Mouse (Mus musculus) midbrain, embryonic 11.5 days (tissue): ENCODE results near the gene Eef1akmt3. TPM values are rescaled to one million over a fixed set of nuclear protein-coding genes. Genes with fewer than 3 reads are reported as not detected.

ENCODE experiments used
- ATAC-seq: fragments of 200-750 bp; cut with Nextera tagmentation; 2 replicates; pipeline ENCODE4 v1.8.0; 2017; ENCODE audit warnings: moderate TSS enrichment, moderate library complexity; ENCODE audit not compliant: low FRiP score
- DNase-seq: peaks from one replicate; pipeline ENCODE4 v3.0.0; 2015; ENCODE audit warnings: low spot score; ENCODE audit errors: missing footprints
- H3K27ac ChIP-seq: fragments of 300-500 bp; sonication (generic); 2 replicates; pipeline ENCODE4 v1.5.1; 2014; ENCODE audit warnings: low read depth, low read length
- H3K27me3 ChIP-seq: fragments of 300-500 bp; sonication (generic); 2 replicates; pipeline ENCODE4 v1.6.1; 2014; ENCODE audit warnings: mild to moderate bottlenecking, low read length, moderate library complexity, mixed read lengths; ENCODE audit not compliant: control insufficient read depth, insufficient read depth
- H3K36me3 ChIP-seq: fragments of 300-500 bp; sonication (generic); 2 replicates; pipeline ENCODE4 v1.6.1; 2014; ENCODE audit warnings: mild to moderate bottlenecking, low read length, moderate library complexity, mixed read lengths; ENCODE audit not compliant: control insufficient read depth, insufficient read depth
- H3K4me1 ChIP-seq: fragments of 300-500 bp; sonication (generic); 2 replicates; pipeline ENCODE4 v1.6.1; 2014; ENCODE audit warnings: low read length; ENCODE audit not compliant: control insufficient read depth, insufficient read depth
- H3K4me2 ChIP-seq: fragments of 300-500 bp; sonication (generic); 2 replicates; pipeline ENCODE4 v1.6.1; 2014; ENCODE audit warnings: mild to moderate bottlenecking, moderate library complexity
- H3K4me3 ChIP-seq: fragments of 300-500 bp; sonication (generic); 2 replicates; pipeline ENCODE4 v1.5.1; 2014; ENCODE audit warnings: low read depth, low read length
- H3K9ac ChIP-seq: fragments of 300-500 bp; sonication (generic); 2 replicates; pipeline ENCODE4 v1.6.1; 2014; ENCODE audit warnings: low read length
- H3K9me3 ChIP-seq: fragments of 300-500 bp; sonication (generic); 2 replicates; pipeline ENCODE4 v1.6.1; 2016; ENCODE audit warnings: low read length; ENCODE audit not compliant: control insufficient read depth
- WGBS: fragments of 180-500 bp; shearing (Covaris S2); extraction: QIAGEN DNeasy Blood & Tissue Kit; methylation state at CpG from one replicate; pipeline ENCODE4 v1.1.7; 2014; 5-methylcytosine and 5-hydroxymethylcytosine counted together
- microRNA counts: library from miRNA; unstranded; fragments of <30 nt; microRNA quantifications from one replicate; lab custom pipeline; 2015
- microRNA-seq: library from miRNA; unstranded; fragments of <30 nt; microRNA quantifications from one replicate; pipeline ENCODE4, GENCODE M21; 2017
- polyA plus RNA-seq: library from polyadenylated mRNA; unstranded; fragments of >200 nt; fragmentation: Nextera tagmentation; extraction: Ambion mirVana; gene quantifications from 2 replicates; pipeline ENCODE4 v1.2.1, GENCODE M21; 2014

The Eef1akmt3 gene
- polyA plus RNA-seq, 1 experiment from 2014 or later: 0.11 TPM

DNA sequence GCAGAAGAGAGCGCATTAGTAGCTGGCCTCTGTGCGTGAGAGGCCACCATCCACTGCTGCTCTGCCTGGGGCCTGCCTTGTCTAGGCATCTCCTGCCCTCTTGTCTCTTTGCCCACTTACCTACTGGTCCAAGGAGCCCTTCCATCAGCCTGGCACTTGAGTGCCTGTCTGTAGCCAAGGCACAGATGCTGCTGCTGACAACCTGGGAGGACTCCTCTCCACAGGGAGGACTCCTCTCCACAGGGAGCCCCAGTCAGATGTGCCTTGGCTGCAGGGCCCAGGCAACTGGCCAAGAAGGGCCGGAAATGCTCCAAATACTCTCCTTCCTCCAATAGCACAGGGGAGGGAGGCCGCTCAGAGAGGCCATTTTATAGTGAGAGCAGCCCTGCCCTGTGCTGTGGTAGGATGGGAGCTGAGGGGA is 54.8 kb downstream of the Eef1akmt3 start:
- H3K27ac ChIP-seq: no peak overlapping the region
- H3K4me3 ChIP-seq: no peak overlapping the region
- no peaks in the 10 kb centered on the region for H3K9me3 ChIP-seq
- ATAC-seq (no peak), DNase-seq (peak; percentile 77)
- WGBS: 73% methylated on average over 4 of the region's 4 CpGs
- no peak overlapping the region for H3K4me2 ChIP-seq
- H3K9ac ChIP-seq: no peak overlapping the region
- no peaks in the 10 kb centered on the region for H3K36me3 ChIP-seq
- no peaks in the 10 kb centered on the region for H3K27me3 ChIP-seq
- H3K4me1 ChIP-seq: peaks cover 49% of the 10 kb centered on the region

DNA sequence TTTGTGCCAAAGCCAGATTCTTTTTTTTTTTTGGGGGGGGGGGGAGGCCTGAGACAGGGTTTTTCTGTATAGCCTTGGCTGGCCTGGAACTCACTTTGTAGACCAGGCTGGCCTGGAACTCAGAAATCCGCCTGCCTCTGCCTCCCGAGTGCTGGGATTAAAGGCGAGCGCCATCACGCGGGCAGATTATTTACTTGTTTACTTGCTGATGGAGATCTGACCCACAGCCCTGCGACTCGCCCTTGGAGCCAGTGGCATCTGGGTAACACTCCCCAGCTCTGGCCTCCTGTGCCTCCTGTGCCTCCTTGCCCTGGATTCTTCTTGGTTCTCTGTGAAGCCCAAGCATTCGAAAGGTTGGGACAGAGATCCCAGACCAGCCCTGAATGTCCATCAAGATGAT is 55.7 kb downstream of the Eef1akmt3 start:
- H3K9me3 ChIP-seq: no peaks in the 10 kb centered on the region
- no peak for ATAC-seq
- 94% methylated on average over 9 of the region's 9 CpGs for WGBS

DNA sequence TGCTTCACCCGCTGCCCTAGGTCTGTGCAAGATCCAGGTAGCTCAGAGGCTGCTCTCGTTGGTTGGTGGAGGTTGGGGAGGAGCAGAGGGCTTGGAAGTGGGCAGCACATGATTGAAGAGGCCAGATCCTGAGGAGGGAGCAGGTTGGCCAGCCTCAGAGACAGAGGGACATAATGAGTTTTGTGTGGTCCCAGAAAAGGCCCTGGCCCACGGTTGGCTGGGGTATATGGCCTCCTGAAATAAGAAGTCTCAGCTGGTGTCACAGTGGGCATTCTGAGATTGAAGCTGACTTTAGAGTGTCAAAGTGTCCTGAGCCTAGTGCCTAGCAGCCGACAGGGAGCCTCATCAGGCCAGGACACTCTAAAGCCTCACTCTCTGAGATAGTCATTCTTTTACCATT is 56.2 kb downstream of the Eef1akmt3 start:
- H3K4me3 ChIP-seq: no peak overlapping the region

More for the DNA sequence above, 55.7 kb downstream of the Eef1akmt3 start:
- Histone ChIP-seq H3K4me1 (peaks cover 58% of the 10 kb centered on the region), H3K4me3 (no peak overlapping the region), H3K9ac (no peak overlapping the region), H3K27ac (no peak overlapping the region), H3K4me2 (no peak overlapping the region), H3K36me3 (no peaks in the 10 kb centered on the region), H3K27me3 (no peaks in the 10 kb centered on the region)
- no peak for DNase-seq

DNA sequence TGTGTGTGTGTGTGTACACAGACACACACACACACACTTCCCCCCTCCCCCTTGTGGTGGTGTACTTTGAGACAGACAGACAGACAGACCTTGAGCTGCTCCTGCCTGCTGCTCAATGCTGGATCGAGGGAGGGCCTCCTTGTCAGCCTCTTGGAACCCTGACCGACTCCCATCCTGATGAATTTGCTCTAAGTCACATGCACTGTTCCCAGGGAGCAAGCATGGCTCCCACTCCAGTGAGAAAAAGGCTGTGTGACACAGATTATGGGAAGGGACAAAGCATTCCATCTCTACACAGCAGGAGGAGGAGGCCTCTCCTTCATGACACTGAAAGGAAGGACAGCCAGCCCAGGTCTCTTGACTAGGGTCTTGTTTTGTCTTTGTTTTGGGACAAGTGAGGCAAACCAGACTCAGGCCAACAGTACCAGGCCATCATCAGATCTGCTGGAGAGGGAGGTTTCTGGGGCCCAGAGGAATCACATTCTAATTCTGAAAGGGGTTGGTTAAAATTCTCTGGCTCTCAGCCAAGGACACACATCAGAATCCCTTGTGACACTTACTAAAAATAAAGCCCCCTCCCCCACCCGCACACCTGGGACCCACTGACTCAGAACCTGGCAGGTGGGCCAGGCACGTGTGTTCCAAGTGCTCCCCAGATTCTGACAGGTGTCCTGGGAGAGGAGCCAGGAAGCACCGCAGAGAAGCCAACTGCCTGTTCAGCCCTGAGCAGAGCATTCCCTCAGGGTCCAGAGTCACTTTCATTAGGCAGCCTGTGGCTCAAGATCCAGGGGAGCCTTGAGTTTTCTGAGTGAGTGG is 56.9 kb downstream of the Eef1akmt3 start:
- Histone ChIP-seq H3K9ac (no peak overlapping the region), H3K4me2 (no peak overlapping the region), H3K27me3 (no peaks in the 10 kb centered on the region), H3K4me3 (no peak overlapping the region), H3K9me3 (no peaks in the 10 kb centered on the region), H3K36me3 (no peaks in the 10 kb centered on the region), H3K4me1 (peaks cover 59% of the 10 kb centered on the region), H3K27ac (no peak overlapping the region)
- DNase-seq: no peak
- whole genome bisulfite sequencing: 53% methylated on average over 5 of the region's 5 CpGs
- no peak for ATAC-seq

More for the DNA sequence above, 56.2 kb downstream of the Eef1akmt3 start:
- Histone ChIP-seq H3K9me3 (no peaks in the 10 kb centered on the region), H3K27me3 (no peaks in the 10 kb centered on the region), H3K27ac (no peak overlapping the region), H3K9ac (no peak overlapping the region), H3K36me3 (no peaks in the 10 kb centered on the region), H3K4me2 (no peak overlapping the region), H3K4me1 (peaks cover 60% of the 10 kb centered on the region)
- ATAC-seq (no peak), DNase-seq (peak; percentile 78)
- 95% methylated on average over 4 of the region's 4 CpGs for WGBS

DNA sequence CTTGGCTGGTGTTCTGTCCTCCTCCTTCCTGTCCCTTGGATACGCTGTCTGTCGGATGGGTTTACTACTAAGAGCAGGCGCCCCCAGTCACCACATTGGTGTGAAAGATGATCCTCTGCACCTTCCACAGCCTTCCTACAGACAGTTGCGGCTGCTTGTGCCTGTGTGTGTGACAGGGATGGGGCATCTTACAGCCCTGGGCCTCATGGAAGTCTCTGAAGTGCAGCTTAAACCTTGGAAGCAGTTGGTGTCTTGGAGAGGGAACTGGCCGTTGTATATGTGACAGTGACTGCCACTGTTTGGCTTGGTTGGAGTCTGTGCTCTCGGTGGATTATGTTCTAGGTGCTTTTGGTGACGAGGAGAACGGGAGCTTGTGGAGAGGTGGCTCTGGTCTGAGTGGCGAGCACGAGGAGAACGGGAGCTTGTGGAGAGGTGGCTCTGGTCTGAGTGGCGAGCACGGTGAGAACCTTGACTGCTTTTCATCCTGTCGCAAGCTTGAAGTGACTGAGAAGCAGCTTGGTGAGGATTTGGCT is 58.1 kb downstream of the Eef1akmt3 start:
- Histone ChIP-seq H3K27ac (no peak overlapping the region), H3K9ac (peak overlapping the region; percentile 43; the same call in 1 of the 2 replicates), H3K27me3 (no peaks in the 10 kb centered on the region), H3K4me1 (peaks cover 56% of the 10 kb centered on the region), H3K36me3 (no peaks in the 10 kb centered on the region), H3K9me3 (no peaks in the 10 kb centered on the region), H3K4me2 (no peak overlapping the region), H3K4me3 (no peak overlapping the region)
- DNase-seq (no peak), ATAC-seq (no peak)
- 68% methylated on average over 14 of the region's 14 CpGs for WGBS

DNA sequence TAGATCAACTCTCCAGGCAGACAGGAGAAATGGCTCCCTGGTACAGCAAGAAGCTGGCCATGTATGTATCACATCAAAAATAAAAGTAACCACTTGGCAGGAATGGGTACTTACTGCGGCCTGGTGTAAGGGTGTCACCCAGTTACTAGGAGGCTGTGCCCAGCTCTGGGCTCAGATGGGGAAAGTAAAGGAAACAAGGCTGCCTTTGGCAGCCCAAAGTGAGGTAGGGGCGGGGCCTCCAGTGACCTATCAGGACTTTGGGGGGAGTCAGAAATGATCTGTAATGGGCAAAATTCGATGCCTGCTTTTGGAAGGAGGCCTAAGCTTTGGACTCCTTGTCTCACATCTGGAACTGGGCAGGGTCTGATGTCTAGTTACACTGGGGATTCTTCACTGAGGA is 59.6 kb downstream of the Eef1akmt3 start:
- H3K4me2 ChIP-seq: no peak overlapping the region
- no peak overlapping the region for H3K9ac ChIP-seq
- H3K27me3 ChIP-seq: no peaks in the 10 kb centered on the region
- no peaks in the 10 kb centered on the region for H3K9me3 ChIP-seq
- H3K36me3 ChIP-seq: no peaks in the 10 kb centered on the region
- 78% methylated on average over 3 of the region's 3 CpGs for WGBS
- DNase-seq: no peak
- no peak overlapping the region for H3K27ac ChIP-seq
- peaks cover 52% of the 10 kb centered on the region for H3K4me1 ChIP-seq
- no peak overlapping the region for H3K4me3 ChIP-seq
- ATAC-seq: no peak

MicroRNA genes within 50 kb of the gene (microRNA counts, 519-probe panel; counts per million panel counts)
- microRNA mmu-miR-26a (lab: Ali Mortazavi, UCI) (3,569 counts per million, percentile 21 among the panel's probes with 10 or more counts), microRNA mmu-miR-546 (lab: Ali Mortazavi, UCI) (not detected)

Small RNA genes within 50 kb of the gene (microRNA-seq; reads per million reads assigned to microRNA genes)
- gene Mir26a-2 (51.0 reads per million, percentile 46 among the genes with 10 or more reads in this experiment), gene Mir546 (not detected)

Other genes starting within 250 kb of the Eef1akmt3 start
- 15.9 and 17.8 TPM in 2 replicates for gene Atp23, start 140.2 kb downstream of the Eef1akmt3 start, polyA plus RNA-seq
- gene Ctdsp2, start 62.8 kb downstream of the Eef1akmt3 start, polyA plus RNA-seq: 40.6 and 42.8 TPM in 2 replicates
- 1.1 and 1.6 TPM in 2 replicates for gene Avil, start 40.8 kb downstream of the Eef1akmt3 start, polyA plus RNA-seq
- gene Tsfm, start 10.7 kb downstream of the Eef1akmt3 start, polyA plus RNA-seq: 80.7 and 86.0 TPM in 2 replicates
- 36.5 and 37.4 TPM in 2 replicates for gene Mettl1, start 99 bp downstream of the Eef1akmt3 start, polyA plus RNA-seq
- not detected in 2 replicates for gene Cyp27b1, start 6.7 kb upstream of the Eef1akmt3 start, polyA plus RNA-seq
- gene March9, start 18.7 kb upstream of the Eef1akmt3 start, polyA plus RNA-seq: 3.2 and 3.7 TPM in 2 replicates
- 2,818 and 2,848 TPM in 2 replicates for gene Cdk4, start 22.0 kb upstream of the Eef1akmt3 start, polyA plus RNA-seq
- 98.6 and 117 TPM in 2 replicates for gene Tspan31, start 28.8 kb upstream of the Eef1akmt3 start, polyA plus RNA-seq
- gene Agap2, start 33.8 kb upstream of the Eef1akmt3 start, polyA plus RNA-seq: 0.66 and 0.89 TPM in 2 replicates
- gene Os9, start 79.6 kb upstream of the Eef1akmt3 start, polyA plus RNA-seq: 43.1 and 49.7 TPM in 2 replicates
- 8.1 and 9.4 TPM in 2 replicates for gene B4galnt1, start 123.7 kb upstream of the Eef1akmt3 start, polyA plus RNA-seq
- 0.51 and 0.58 TPM in 2 replicates for gene Slc26a10, start 139.1 kb upstream of the Eef1akmt3 start, polyA plus RNA-seq
- gene Arhgef25, start 148.6 kb upstream of the Eef1akmt3 start, polyA plus RNA-seq: 25.8 and 28.2 TPM in 2 replicates
- gene Dtx3, start 154.2 kb upstream of the Eef1akmt3 start, polyA plus RNA-seq: 130 and 138 TPM in 2 replicates
- gene Pip4k2c, start 170.1 kb upstream of the Eef1akmt3 start, polyA plus RNA-seq: 10.3 and 11.4 TPM in 2 replicates
- 26.3 and 31.1 TPM in 2 replicates for gene Kif5a, start 221.8 kb upstream of the Eef1akmt3 start, polyA plus RNA-seq
- gene Dctn2, start 224.9 kb upstream of the Eef1akmt3 start, polyA plus RNA-seq: 196 and 206 TPM in 2 replicates
- 12.3 and 16.3 TPM in 2 replicates for gene Mbd6, start 247.5 kb upstream of the Eef1akmt3 start, polyA plus RNA-seq